Mouse (Mus musculus) ovary, postnatal 36 days (tissue): ENCODE measurements around the gene Wfdc6a.

Experiments used
- DNase-seq: peaks from one replicate; pipeline ENCODE4 v3.0.0; 2022; ENCODE audit warnings: low spot score, mixed read lengths

Gene Wfdc6a

DNA sequence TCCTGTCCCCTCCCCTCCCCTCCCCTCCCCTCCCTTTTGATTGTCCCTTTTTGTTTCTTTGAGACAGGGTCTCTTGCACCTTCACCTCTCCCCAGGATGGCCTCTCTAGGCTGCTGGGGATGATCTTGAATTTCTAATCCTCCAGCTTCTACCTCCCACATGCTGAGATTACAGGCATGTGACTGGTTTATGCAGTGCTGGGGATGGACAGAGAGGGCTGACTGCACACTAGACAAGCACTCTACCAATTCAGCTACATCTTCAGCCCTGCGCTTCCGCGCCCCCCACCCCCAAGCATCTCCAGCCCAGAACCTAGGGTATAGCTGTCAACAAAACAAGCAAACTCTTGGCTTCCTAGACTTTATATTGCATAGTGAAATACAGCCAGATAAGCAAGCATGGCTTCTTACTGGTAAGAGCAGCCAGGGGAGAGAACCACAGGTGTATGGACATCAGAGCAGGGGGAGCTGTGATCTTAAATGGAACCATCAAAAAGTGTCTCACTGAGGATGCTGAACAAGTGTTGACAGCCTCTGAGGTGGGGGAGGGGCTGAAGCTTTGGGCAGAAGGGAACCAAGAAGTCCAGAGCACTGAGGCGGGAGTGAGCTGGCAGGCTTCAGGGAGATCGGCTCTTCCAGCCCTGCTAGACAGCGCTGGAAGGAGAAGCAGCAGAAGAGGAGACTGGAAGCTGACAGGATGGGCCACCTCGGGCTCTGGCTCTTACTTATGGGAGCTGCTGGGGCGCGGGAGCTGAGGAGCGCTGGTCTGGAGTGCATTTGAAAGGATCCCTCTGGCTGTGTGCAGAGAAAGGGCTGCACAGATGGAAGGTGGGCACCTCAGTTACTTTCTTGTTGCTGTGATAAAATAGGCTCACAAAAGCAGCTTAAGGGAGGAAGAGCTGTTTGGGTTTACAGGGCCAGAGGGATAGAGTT lies 35.0 kb downstream of the Wfdc6a start:
- DNase-seq = no peak

GRCm38 (mm10) chr2:164549338-164549737 lies 35.9 kb downstream of the Wfdc6a start:
- DNase-seq = no peak

DNA sequence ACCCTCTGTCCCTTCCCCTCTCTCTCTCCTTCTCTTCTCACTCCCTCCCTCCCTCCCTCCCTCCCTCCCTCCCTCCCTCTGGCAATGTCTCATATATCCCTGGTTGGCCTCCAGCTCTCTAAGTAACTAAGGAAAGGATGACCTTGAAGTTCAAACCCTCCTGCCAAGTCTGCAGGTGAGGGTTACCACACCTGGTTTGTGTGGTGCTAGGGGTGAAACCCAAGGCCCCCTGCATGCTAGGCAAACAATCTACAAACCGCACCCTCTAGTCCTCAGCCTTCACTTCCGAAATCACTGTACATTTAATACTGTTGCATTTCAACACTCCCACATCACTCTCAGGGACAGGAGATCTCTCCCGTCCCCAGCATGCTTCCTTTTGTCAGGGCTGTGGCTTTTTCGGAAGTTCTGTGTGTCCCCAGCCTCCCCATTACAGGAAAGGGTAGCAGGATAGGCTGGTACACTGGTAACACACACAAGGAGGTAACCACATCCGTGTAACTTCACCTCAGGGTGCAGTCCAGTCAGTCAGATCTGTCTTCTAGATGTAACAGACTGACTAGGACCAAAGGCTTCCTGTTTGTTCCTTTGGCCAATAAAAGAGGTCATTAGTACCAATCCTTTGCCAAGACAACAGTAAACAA lies 40.7 kb downstream of the Wfdc6a start:
- DNase-seq = no peak

DNA sequence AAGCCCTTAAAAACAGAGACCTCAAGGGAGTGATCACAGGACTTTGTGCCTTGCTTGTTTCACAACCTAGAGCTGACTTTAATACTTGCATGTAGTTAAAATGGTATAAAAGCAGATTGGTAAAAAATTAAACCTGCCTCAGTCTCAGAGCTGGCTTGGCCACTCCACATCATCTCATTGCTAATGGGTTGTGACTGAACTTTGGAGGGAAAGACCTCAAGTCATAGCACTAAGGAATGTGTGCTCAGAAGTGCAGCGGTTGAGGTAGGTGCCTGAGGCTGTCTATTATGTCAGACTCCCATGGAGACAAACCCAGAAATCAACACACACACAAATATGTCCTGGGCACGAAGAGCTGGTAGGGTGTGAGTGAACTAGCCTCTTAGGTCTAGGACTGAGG lies 41.5 kb downstream of the Wfdc6a start:
- DNase-seq = no peak

- DNase-seq = no peak
These were observed 42.6 kb downstream of the Wfdc6a start for GRCm38 (mm10) chr2:164542598-164542997.

GRCm38 (mm10) chr2:164542132-164542531 lies 43.1 kb downstream of the Wfdc6a start:
- no peak for DNase-seq

GRCm38 (mm10) chr2:164540652-164541427 lies 44.4 kb downstream of the Wfdc6a start:
- no peak for DNase-seq

DNA sequence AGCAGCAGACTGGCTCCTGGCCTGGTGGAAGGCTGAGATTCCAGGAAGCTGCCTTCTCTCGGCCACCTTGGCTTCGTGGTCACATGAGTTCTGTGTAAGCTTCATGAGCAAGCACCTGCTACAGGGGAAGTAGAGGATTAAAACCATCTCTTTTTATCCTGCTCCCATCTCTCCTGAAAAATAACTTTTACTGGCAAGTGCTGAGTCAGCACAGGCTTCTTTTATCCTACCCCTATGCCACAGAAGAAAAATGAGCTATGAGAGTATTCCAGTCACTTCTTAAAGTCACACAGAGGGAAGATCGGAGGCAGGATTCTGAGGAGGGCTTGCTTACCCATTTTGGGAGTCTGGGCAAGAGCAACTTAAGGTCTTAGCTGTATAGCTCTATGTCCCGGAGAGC lies 48.2 kb downstream of the Wfdc6a start:
- no peak for DNase-seq

GRCm38 (mm10) chr2:164534315-164534714 lies 50.9 kb downstream of the Wfdc6a start:
- DNase-seq = no peak

GRCm38 (mm10) chr2:164531169-164531568 lies 54.1 kb downstream of the Wfdc6a start:
- DNase-seq = peak; percentile 57
